Mouse (Mus musculus) heart, embryonic 15.5 days (tissue): Measurements from ENCODE around the gene Morf4l1. TPM values are rescaled to one million over a fixed set of nuclear protein-coding genes. Genes with fewer than 3 reads are reported as not detected.
"Not testable (repeated sequence)": the region's sequence is repeated elsewhere in the genome, so short reads cannot be mapped to it uniquely, and the experiment has no call there.

ENCODE experiments used
- ATAC-seq: fragments of 200-750 bp; cut with Nextera tagmentation; replicated peaks from 2 replicates; pipeline ENCODE4 v1.8.0; 2017; ENCODE audit warnings: low read depth, moderate TSS enrichment; ENCODE audit not compliant: insufficient number of reproducible peaks, insufficient read depth, low FRiP score
- H3K27ac ChIP-seq: fragments of 300-500 bp; sonication (generic); 2 replicates; pipeline ENCODE4 v1.5.1; 2015; ENCODE audit warnings: mild to moderate bottlenecking, inconsistent platforms
- H3K27me3 ChIP-seq: fragments of 300-500 bp; sonication (generic); 2 replicates; pipeline ENCODE4 v1.6.1; 2015; ENCODE audit warnings: inconsistent platforms
- H3K36me3 ChIP-seq: fragments of 300-500 bp; sonication (generic); 2 replicates; pipeline ENCODE4 v1.6.1; 2015; ENCODE audit warnings: mild to moderate bottlenecking, inconsistent platforms
- H3K4me1 ChIP-seq: fragments of 300-500 bp; sonication (generic); replicated peaks from 2 replicates; pipeline ENCODE4 v1.6.1; 2015; ENCODE audit warnings: inconsistent platforms
- H3K4me2 ChIP-seq: fragments of 300-500 bp; sonication (generic); 2 replicates; pipeline ENCODE4 v1.6.1; 2015; ENCODE audit warnings: inconsistent platforms, mild to moderate bottlenecking, moderate library complexity
- H3K4me3 ChIP-seq: fragments of 300-500 bp; sonication (generic); 2 replicates; pipeline ENCODE4 v1.5.1; 2015; ENCODE audit warnings: mild to moderate bottlenecking, inconsistent platforms
- H3K9ac ChIP-seq: fragments of 300-500 bp; sonication (generic); 2 replicates; pipeline ENCODE4 v1.6.1; 2015; ENCODE audit warnings: mild to moderate bottlenecking, inconsistent platforms
- H3K9me3 ChIP-seq: fragments of 300-500 bp; sonication (generic); replicated peaks from 2 replicates; pipeline ENCODE4 v1.6.1; 2016; ENCODE audit warnings: inconsistent platforms
- WGBS: fragments of 180-500 bp; shearing (Covaris S2); methylation state at CpG from one replicate; pipeline ENCODE4 v1.1.7; 2015; ENCODE audit warnings: mixed read lengths; 5-methylcytosine and 5-hydroxymethylcytosine counted together
- polyA plus RNA-seq: library from polyadenylated mRNA; unstranded; fragments of >200 nt; fragmentation: Nextera tagmentation; extraction: Ambion mirVana; gene quantifications from 2 replicates; pipeline ENCODE4 v1.2.1, GENCODE M21; 2015

Gene Morf4l1
- polyA plus RNA-seq, 1 experiment from 2014 or later = 298 TPM

GRCm38 (mm10) chr9:90082992-90083391, 31.6 kb downstream of the Morf4l1 start:
- WGBS = 95% methylated on average over 1 of the region's 1 CpGs

GRCm38 (mm10) chr9:90081961-90082360, 32.6 kb downstream of the Morf4l1 start:
- not testable (repeated sequence) for H3K4me1 ChIP-seq, H3K36me3 ChIP-seq, H3K4me3 ChIP-seq, H3K9me3 ChIP-seq, H3K27me3 ChIP-seq, H3K4me2 ChIP-seq, H3K9ac ChIP-seq, H3K27ac ChIP-seq, ATAC-seq
- 73% methylated on average over 6 of the region's 6 CpGs for WGBS

More at GRCm38 (mm10) chr9:90082992-90083391, 31.6 kb downstream of the Morf4l1 start:
- no peak for ATAC-seq
- Histone ChIP-seq H3K9me3 (no peaks in the 10 kb centered on the region), H3K4me1 (no peaks in the 10 kb centered on the region), H3K36me3 (peaks cover 8% of the 10 kb centered on the region; the same call in 1 of the 2 replicates), H3K27ac (no peak overlapping the region), H3K4me3 (no peak overlapping the region), H3K9ac (no peak overlapping the region), H3K27me3 (no peaks in the 10 kb centered on the region), H3K4me2 (no peak overlapping the region)

GRCm38 (mm10) chr9:90076849-90077461, 37.6 kb downstream of the Morf4l1 start:
- Histone ChIP-seq H3K4me2 (no peak overlapping the region), H3K4me3 (no peak overlapping the region), H3K27me3 (no peaks in the 10 kb centered on the region), H3K4me1 (no peaks in the 10 kb centered on the region), H3K27ac (no peak overlapping the region), H3K36me3 (no peaks in the 10 kb centered on the region), H3K9me3 (no peaks in the 10 kb centered on the region), H3K9ac (no peak overlapping the region)
- WGBS = 61% methylated on average over 8 of the region's 8 CpGs
- no peak for ATAC-seq

GRCm38 (mm10) chr9:90076131-90076530, 38.4 kb downstream of the Morf4l1 start:
- no peak for ATAC-seq
- no peaks in the 10 kb centered on the region for H3K9me3 ChIP-seq
- 76% methylated on average over 5 of the region's 5 CpGs for WGBS
- H3K27ac ChIP-seq = no peak overlapping the region
- H3K4me2 ChIP-seq = no peak overlapping the region
- no peak overlapping the region for H3K9ac ChIP-seq
- H3K4me1 ChIP-seq = no peaks in the 10 kb centered on the region
- no peaks in the 10 kb centered on the region for H3K36me3 ChIP-seq
- no peaks in the 10 kb centered on the region for H3K27me3 ChIP-seq
- no peak overlapping the region for H3K4me3 ChIP-seq

- ATAC-seq = no peak
- 58% methylated on average over 4 of the region's 4 CpGs for WGBS
Measured at GRCm38 (mm10) chr9:90075336-90075735, 39.2 kb downstream of the Morf4l1 start.

GRCm38 (mm10) chr9:90070174-90070573, 44.4 kb downstream of the Morf4l1 start:
- H3K4me2 ChIP-seq = no peak overlapping the region
- WGBS = 67% methylated on average over 7 of the region's 7 CpGs
- no peak overlapping the region for H3K27ac ChIP-seq
- no peaks in the 10 kb centered on the region for H3K9me3 ChIP-seq
- H3K4me3 ChIP-seq = no peak overlapping the region
- ATAC-seq = no peak
- no peaks in the 10 kb centered on the region for H3K27me3 ChIP-seq
- no peaks in the 10 kb centered on the region for H3K36me3 ChIP-seq
- H3K9ac ChIP-seq = no peak overlapping the region
- H3K4me1 ChIP-seq = no peaks in the 10 kb centered on the region

More at GRCm38 (mm10) chr9:90075336-90075735, 39.2 kb downstream of the Morf4l1 start:
- Histone ChIP-seq H3K9ac (no peak overlapping the region), H3K4me1 (no peaks in the 10 kb centered on the region), H3K27ac (no peak overlapping the region), H3K9me3 (no peaks in the 10 kb centered on the region), H3K36me3 (no peaks in the 10 kb centered on the region), H3K27me3 (no peaks in the 10 kb centered on the region), H3K4me2 (no peak overlapping the region), H3K4me3 (no peak overlapping the region)

- Histone ChIP-seq H3K27ac (no peak overlapping the region), H3K4me3 (no peak overlapping the region), H3K27me3 (no peaks in the 10 kb centered on the region), H3K36me3 (no peaks in the 10 kb centered on the region), H3K9me3 (no peaks in the 10 kb centered on the region), H3K9ac (no peak overlapping the region), H3K4me2 (no peak overlapping the region), H3K4me1 (no peaks in the 10 kb centered on the region)
- ATAC-seq = no peak
- 60% methylated on average over 7 of the region's 7 CpGs for WGBS
Measured at GRCm38 (mm10) chr9:90069485-90069884, 45.1 kb downstream of the Morf4l1 start.

GRCm38 (mm10) chr9:90068786-90069185, 45.8 kb downstream of the Morf4l1 start:
- H3K27me3 ChIP-seq = no peaks in the 10 kb centered on the region
- no peak overlapping the region for H3K4me2 ChIP-seq
- H3K36me3 ChIP-seq = no peaks in the 10 kb centered on the region
- 79% methylated on average over 6 of the region's 6 CpGs for WGBS
- no peak overlapping the region for H3K4me3 ChIP-seq
- no peaks in the 10 kb centered on the region for H3K4me1 ChIP-seq
- ATAC-seq = no peak
- no peak overlapping the region for H3K9ac ChIP-seq
- H3K27ac ChIP-seq = no peak overlapping the region
- H3K9me3 ChIP-seq = no peaks in the 10 kb centered on the region

- 63% methylated on average over 2 of the region's 2 CpGs for WGBS
- no peak overlapping the region for H3K4me2 ChIP-seq
- H3K27ac ChIP-seq = no peak overlapping the region
- H3K4me1 ChIP-seq = no peaks in the 10 kb centered on the region
- no peaks in the 10 kb centered on the region for H3K9me3 ChIP-seq
- no peak overlapping the region for H3K4me3 ChIP-seq
- no peaks in the 10 kb centered on the region for H3K27me3 ChIP-seq
- no peak for ATAC-seq
- H3K36me3 ChIP-seq = no peaks in the 10 kb centered on the region
- no peak overlapping the region for H3K9ac ChIP-seq
Measured at GRCm38 (mm10) chr9:90067341-90067740, 47.2 kb downstream of the Morf4l1 start.

GRCm38 (mm10) chr9:90060932-90061331, 53.6 kb downstream of the Morf4l1 start:
- H3K9me3 ChIP-seq, H3K27me3 ChIP-seq, H3K9ac ChIP-seq, H3K4me3 ChIP-seq, H3K4me1 ChIP-seq, H3K4me2 ChIP-seq, H3K27ac ChIP-seq, H3K36me3 ChIP-seq, ATAC-seq: not testable (repeated sequence)
- 90% methylated on average over 5 of the region's 5 CpGs for WGBS

- ATAC-seq = no peak
- Histone ChIP-seq H3K27me3 (no peaks in the 10 kb centered on the region), H3K4me3 (no peak overlapping the region), H3K4me2 (no peak overlapping the region), H3K4me1 (no peaks in the 10 kb centered on the region), H3K27ac (no peak overlapping the region), H3K36me3 (no peaks in the 10 kb centered on the region), H3K9ac (no peak overlapping the region), H3K9me3 (no peaks in the 10 kb centered on the region)
- WGBS = 82% methylated on average over 2 of the region's 2 CpGs
Measured at GRCm38 (mm10) chr9:90060574-90060875, 54.0 kb downstream of the Morf4l1 start.

GRCm38 (mm10) chr9:90059828-90060573, 54.6 kb downstream of the Morf4l1 start:
- H3K9me3 ChIP-seq = no peaks in the 10 kb centered on the region
- H3K9ac ChIP-seq = no peak overlapping the region
- no peak overlapping the region for H3K27ac ChIP-seq
- 76% methylated on average over 9 of the region's 9 CpGs for WGBS
- ATAC-seq = no peak
- no peak overlapping the region for H3K4me3 ChIP-seq
- H3K27me3 ChIP-seq = no peaks in the 10 kb centered on the region
- no peaks in the 10 kb centered on the region for H3K4me1 ChIP-seq
- no peak overlapping the region for H3K4me2 ChIP-seq
- no peaks in the 10 kb centered on the region for H3K36me3 ChIP-seq
